Mouse (Mus musculus) ovary, adult 18-20 months (tissue): Measurements from ENCODE around the gene Ell.

ENCODE experiments used
- DNase-seq: peaks from one replicate; pipeline ENCODE4 v3.0.0; 2022; ENCODE audit warnings: low spot score, mixed read lengths

The Ell gene

GRCm38 (mm10) chr8:70539077-70539813, at the start of gene Ell:
Gene Ell, plus strand, starts transcription at chr8:70539457.
- DNase-seq, result peak; percentile 99

DNA sequence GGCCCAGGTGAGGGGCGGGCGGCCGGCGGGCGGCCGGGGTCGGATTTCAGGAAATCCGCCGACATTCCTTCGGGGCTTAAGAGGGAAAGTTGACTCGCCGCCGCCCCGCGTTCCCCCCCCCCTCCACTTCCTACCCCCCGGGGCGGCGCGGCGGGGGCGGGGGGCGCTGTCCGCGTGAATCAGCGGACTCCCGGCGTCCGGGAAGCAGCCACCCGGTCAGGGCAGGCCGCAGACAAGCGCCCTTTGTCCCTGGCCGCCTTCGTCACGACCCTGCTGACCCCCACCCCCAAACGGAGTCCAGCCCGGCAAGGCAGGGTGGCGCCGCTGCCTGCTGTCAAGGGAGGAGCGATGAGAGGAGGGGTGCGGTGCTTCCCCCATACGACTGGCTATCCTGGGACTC, 49.7 kb upstream of the Ell start:
- no peak for DNase-seq

DNA sequence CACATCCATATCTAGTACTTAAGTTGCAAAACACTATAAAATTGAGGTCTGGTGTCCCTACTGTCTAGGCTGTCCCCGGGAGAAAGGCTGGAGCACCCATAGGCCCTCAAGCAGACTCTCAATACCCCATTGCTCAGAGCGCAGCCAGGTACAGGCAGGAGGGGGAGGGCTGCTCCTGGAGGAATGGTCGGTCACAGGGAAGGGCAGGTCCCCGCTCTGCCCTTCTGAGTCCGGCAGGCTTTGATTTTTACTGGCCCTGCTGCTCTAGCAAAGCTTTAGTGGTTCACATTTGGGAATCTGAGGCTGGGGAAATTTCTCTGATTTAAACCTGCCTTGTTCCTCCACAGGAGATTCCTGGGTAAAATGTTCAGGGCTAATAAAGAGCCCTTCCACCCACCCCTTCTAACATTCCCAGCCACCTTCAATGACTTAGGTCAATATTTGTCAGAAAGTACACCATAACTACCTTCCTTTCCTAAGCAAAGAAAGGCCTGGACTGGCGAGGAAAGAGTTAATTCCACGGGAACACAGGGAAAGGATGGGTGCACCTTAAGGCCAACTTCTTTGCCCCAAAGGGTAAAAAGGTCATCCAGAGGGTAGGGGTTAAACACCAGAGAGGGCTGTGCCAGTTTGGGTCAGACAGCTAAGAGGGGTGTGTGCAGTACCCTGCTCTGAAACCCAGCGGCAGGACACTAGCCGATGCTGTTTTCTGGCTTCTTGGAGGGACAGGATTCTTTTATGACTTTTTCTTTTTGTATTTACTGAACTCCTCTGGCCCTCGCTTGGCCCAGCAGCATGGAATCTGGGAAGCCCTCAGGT, 49.0 kb upstream of the Ell start:
- DNase-seq, result no peak

DNA sequence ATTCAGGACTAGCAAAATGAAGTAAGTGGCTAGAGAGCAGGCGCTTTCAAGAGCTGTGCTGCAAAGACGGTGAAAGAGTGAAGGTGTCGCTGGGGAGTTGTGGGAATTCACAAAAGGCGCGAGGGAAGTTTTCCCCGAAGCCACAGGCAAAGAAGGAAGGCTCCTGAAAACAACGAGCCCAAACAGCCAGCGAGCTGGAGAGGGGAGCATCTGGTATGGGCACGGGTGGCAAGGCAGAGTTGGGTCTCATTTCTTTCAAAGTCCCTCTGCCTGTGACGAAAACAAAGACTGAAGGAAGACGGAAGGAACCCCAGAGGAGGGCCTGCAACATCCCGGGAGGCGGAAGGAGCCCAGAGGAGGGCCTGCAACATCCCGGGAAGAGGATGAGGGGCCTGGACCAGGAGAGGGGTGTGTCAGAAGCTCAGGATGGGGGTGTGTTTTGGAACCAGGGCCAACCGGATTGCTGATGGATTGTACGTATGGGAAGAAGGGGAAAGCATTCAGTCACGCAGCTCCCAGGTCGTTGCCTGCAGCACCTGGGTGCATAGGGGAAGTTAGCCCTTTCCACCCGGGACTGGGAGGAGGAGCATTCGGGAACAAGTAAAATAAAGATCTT, 48.3 kb upstream of the Ell start:
- no peak for DNase-seq

GRCm38 (mm10) chr8:70492664-70493640, 46.3 kb upstream of the Ell start, which contains the start of gene Crlf1:
Gene Crlf1, plus strand, starts transcription at chr8:70493158.
- no peak for DNase-seq

DNA sequence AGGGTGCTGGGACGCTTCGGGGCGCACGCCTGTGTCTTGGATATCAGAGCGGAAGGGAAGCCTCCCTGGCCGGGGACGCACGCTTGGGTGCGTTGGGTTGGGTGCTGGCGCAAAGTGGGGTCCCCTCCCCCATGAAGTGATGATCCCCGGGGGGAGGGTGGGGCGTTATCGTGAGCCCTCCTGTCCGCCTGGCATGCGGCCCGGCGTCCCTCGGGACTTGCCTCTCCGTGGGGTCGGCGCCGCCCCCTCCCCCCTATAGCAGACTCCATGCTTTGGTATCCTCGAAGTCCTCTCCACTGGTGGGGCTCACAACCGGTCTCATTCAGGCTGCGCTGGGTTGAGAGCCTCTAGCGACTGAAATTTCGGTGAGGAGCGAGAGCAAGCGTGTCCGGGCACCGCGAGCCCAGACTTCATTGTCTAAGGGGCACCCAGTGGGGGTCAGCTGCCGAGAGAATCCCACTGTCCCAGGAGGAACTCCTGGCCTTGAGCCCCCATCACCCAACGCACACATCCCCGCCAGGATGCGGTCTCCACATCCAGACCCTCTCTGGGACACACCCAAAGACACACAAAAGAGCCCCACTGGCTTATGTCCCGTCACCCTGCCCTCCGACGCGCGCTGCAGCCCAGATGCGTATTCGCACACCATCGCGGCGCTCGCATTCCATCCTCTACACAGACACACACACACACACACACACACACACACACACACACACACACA, 45.4 kb upstream of the Ell start:
- DNase-seq, result no peak

- no peak for DNase-seq
Observed at GRCm38 (mm10) chr8:70494416-70494945, 44.8 kb upstream of the Ell start.

DNA sequence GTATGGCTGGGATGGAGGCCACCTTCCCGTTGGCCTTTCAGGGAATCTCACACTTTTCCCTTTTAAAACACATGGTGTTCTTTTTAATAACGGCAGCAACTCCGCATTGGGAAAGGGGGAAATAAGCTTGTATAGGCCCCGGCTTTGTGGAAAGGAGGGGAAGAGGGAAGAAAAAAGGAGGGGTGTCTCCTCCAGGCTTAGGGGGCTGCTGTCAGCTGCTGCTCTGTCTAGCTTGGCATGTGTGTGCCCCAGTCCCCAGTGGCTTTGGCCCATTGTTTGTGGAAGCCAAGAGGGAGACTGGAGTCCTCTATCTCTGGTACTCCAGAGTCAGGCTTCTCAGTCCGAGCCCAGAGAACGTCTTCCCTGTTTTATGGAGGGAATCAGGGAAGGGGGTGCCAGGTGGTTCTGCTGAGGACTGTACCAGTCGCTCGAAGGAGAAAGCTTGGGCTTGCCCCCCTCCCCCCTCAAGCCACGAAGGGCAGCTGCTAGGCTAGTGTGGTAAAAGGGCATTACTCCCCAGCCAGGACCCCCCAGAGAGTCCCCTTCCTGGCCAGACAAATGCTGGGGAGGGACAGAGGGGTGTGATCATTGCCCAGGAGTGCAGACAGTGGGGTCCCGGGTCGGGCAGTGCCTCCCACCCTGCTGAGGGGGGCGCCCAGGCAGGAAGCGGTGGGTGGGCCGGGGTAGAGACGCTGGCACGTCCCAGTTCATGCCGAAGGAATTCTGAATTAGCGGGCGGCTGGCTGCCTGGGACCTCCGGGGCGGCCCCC, 44.1 kb upstream of the Ell start:
- no peak for DNase-seq

DNA sequence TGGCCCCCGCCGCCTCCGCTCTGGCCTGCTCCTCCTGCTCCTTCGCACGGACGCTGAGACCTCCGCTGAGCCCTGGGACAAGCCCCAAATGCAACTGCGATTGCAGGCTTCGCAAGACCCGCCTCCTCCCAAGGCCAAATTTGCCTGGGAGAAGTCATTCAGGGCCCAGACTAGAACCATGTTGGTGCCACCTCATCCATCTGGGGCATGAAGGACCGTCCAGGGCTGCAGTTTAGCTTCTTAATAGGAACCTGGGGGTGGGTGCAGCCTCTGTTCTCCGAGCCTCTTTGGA, 43.5 kb upstream of the Ell start:
- no peak for DNase-seq

- DNase-seq, result no peak
Observed at GRCm38 (mm10) chr8:70500386-70501301, 38.6 kb upstream of the Ell start.

DNA sequence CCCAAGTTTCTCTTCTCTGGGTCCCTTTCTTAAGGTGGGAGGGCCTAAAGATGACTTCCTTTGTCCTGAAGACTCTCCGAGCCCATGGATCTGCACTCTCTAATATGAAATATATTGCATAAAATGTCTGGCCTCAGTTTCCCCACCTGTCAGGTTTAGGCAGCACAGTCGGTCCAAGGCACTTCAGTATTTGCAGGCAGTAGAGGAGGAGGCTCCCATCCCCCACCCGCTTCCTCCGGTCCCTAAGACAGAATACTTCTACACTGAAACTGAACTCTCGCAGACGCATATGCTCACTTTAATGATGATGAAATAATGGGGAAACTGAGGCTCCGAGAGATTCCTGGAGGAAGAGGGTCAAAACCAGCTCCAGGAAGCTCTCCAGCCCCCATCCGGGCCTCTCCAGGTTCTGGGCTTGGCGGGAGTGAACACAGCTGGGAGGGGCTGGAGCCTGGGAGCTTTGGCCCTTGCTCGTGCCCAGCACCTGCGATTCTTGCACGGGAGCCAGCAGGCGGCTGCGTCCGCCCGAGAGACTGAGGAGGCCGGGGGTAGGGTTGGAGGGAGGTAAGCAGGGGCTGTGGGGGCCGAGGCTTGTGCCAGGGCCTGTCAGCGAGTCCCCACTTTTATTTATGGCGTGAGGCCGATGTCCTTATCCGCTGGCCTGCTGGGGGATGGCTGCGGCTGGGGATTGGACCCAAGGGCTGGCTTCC, 37.3 kb upstream of the Ell start:
- no peak for DNase-seq

DNA sequence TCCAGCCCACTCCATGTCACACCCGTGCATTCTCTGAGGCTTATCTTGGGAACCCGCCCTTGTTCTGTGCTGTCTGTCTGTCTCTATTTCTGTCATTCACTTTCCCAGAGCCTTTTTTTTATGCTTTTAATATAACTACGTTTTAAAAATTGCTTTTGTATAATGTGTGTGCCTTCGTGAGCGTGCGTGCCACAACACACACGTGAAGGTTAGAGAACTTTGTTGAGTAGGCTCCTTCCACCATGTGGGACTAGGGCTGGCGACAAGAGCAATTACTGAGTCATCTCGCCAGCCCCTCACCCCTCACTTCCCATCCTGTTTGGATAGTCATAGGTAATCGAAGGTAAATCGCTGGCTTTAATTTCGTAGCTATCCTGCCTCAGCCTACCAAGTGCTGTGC, 36.7 kb upstream of the Ell start:
- DNase-seq, result no peak

DNA sequence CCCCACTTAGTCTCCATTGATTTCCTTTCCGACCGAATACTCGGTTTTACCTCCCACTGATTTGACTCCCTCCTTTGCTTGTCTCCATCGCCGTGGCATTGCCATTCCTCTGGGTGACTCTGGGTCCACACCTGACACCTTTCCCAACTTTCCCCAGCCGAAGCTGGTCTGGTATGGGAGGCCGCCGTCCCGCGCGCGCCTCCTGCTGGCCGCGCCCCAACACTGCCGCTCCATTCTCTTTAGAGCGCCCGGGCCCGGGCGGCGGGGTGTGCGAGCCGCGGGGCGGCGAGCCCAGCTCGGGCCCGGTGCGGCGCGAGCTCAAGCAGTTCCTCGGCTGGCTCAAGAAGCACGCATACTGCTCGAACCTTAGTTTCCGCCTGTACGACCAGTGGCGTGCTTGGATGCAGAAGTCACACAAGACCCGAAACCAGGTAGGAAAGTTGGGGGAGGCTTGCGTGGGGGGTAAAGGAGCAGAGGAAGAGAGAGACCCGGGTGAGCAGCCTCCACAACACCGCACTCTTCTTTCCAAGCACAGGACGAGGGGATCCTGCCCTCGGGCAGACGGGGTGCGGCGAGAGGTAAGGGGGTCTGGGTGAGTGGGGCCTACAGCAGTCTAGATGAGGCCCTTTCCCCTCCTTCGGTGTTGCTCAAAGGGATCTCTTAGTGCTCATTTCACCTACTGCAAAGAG, 36.1 kb upstream of the Ell start:
- DNase-seq, result no peak

DNA sequence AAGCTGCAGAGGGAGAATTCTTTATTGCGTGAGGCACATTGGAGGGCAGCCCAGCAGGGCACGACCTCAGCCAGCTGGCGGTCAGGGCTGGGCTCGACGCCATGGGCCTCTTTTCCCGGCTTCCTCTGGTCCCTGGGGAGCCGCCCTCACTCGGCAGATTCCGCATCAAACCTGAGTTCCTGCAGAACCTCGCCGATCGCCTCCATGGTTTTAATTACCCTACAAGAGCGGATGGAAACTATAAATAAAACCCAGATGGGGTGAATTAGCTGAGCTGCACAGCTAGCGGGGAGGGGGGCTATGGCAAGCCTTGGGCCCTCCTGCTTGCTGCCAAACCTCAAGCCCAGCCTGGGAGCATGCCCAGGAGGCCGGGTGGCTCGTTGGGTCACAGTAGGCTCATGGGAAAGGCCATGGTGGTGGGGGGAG, 35.0 kb upstream of the Ell start:
- DNase-seq, result peak; percentile 56

- peak; percentile 43 for DNase-seq
Observed at GRCm38 (mm10) chr8:70504851-70505250, 34.4 kb upstream of the Ell start.

DNA sequence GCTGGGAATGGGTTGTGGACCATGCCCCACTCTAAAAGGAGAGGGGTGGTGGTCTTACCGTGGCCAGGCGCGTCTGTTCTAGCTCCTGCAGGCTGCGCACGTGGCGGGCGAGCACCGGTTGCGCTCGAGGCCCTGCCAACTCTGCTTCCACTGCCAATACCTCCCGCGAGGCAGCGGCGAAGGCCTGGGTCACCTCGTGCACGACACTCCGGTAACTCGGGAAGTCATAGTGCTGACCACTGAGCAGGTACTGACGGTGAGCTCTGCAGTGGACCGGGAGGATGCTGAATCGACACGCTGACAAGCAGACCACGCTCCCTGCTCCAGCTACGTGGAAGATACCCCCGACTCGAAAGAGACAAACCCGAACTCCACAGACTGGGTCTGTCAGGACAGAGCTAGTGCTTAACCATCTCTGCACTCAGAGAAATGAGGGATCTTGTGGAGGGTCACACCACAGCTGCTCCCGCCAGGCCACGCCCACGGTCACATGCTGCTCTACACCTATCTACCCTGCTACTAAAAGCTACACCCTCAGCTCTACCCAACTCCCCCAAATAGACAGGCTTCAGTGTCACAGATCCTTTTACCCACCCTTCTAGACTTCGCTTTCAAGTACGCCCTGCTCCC, 33.4 kb upstream of the Ell start:
- DNase-seq, result no peak

DNA sequence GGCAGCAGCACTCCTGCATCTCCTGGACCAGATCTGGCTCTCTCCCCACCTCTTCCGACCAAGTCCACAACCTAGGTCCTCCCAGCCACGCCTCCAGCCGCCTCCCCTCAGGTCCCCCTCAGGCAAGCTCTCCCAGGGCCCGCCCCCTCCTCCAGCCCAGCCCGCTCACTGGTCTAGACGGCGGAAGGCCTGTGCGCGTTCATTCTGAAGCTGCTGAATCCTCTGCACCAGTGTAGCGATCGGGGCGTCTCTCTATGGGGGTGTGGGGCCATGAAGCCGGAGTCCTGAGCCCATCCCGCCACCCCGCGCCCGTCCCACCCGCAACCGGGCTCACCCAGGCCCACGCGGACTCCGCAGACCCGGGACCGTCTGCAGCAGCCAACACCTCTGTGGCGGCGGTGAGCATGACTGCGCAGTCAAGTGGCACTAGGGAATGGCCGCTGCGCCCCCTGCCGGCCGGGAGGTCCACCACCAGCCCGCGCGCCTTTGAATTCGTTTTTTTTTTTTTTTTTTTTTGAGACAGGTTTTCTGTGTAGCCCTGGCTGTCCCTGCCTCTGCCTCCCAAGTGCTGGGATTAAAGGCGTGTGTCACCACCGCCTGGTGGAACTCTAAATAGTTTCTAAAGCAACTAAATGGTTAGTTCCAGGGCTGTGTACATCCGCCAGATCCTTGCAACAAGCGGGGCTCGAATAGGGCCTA, 32.8 kb upstream of the Ell start, which contains the start of gene Rex1bd:
Gene Rex1bd, minus strand, starts transcription at position 425 of the 699 bp plus-strand sequence.
- DNase-seq, result peak; percentile 93
